Mouse (Mus musculus) heart, adult 18-20 months (tissue): Measurements from ENCODE around the gene Cdkl3. TPM values are rescaled to one million over a fixed set of nuclear protein-coding genes. Genes with fewer than 3 reads are reported as not detected.

Source experiments
- DNase-seq, 2 experiments: peaks; one replicate each; pipeline ENCODE4 v3.0.0; 2021 to 2022; ENCODE audit warnings: mixed read lengths in 1 of 2
- total RNA-seq, 2 experiments: library from RNA; stranded (reverse); gene quantifications; 2 replicates each; pipeline ENCODE4 v1.2.3; 2021

Cdkl3 gene
- total RNA-seq, 2 experiments from 2014 or later, result 3.6 to 5.1 TPM

GRCm38 (mm10) chr11:52011541-52011940 is 7.5 kb downstream of the Cdkl3 start:
- no peak for DNase-seq

DNA sequence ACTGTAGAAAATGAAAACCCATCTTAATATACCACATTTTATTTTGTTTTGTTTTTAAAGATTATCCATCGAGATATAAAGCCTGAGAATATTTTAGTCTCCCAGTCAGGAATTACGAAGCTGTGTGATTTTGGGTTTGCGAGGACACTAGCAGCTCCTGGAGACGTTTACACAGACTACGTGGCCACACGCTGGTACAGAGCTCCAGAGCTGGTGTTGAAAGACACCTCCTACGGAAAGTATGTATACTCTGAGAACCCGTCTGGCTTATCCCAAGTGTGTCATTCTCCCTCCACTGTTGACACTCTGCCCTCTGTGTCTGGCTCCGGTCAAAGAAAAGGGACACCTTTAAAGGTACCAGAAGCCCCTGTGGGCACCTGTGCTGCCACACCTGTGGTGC is 14.2 kb downstream of the Cdkl3 start:
- no peak for DNase-seq

- no peak for DNase-seq
These were observed 28.3 kb downstream of the Cdkl3 start for GRCm38 (mm10) chr11:52032356-52032755.

DNA sequence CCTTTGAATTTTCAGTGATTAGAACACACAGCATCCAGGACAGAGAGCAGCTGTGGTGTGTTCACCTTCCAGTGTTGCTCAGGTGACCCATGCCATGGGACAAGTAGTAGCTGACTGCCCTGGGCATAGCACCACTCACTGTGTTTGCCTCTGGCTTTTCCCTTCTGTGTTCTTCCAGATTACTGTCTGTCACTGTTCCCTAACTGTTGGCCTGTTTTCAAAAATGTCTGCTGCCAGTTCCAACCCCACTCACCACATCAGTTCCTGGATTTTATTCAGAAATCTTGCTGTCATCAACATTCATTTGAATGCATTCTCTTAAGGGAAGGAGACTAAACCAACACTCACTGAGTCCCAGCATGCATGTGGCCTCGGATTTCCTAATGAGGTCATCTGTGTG is 29.9 kb downstream of the Cdkl3 start:
- DNase-seq, result peak in 1 of 2 experiments; percentile 8

GRCm38 (mm10) chr11:52035905-52036304 is 31.9 kb downstream of the Cdkl3 start:
- DNase-seq, result no peak

GRCm38 (mm10) chr11:52037659-52038058 is 33.6 kb downstream of the Cdkl3 start:
- DNase-seq, result no peak

DNA sequence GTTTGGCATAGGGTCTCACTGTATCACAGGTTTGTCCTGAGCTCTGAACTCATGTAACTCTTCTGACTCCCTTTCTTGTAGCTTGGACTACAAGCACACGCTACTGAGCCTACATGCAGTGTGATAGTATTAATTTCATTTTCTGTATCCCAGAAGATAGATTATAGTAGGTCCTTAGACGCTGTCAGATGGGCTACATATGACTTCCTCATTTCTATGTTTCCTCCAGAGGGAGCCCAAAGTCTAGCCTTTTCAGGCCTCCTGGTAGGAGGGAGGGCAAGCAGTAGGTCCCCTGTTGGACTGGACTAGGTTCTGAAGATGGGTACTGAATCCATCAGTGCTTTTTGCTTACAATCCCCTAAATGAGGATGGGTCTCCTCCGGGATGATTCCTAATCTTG is 39.2 kb downstream of the Cdkl3 start:
- DNase-seq, result peak in 1 of 2 experiments; percentile 17

DNA sequence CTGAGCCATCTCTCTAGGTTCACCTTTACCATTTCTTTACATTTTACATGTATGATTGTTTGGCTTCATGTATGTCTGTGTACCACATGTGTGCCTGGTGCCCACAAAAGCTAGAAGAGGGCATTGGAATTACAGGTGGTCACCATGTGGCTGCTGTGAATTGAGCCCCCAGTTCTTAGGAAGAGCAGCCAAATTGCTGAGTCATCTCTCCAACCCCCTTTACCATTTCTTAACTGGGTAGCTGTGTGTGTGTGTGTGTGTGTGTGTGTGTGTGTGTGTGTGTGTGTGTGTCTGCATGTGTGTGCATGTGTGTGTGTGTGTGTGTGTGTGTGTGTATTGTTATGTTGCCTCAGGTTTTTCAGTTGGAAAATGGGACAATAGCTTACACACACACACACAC is 40.1 kb downstream of the Cdkl3 start:
- no peak for DNase-seq

DNA sequence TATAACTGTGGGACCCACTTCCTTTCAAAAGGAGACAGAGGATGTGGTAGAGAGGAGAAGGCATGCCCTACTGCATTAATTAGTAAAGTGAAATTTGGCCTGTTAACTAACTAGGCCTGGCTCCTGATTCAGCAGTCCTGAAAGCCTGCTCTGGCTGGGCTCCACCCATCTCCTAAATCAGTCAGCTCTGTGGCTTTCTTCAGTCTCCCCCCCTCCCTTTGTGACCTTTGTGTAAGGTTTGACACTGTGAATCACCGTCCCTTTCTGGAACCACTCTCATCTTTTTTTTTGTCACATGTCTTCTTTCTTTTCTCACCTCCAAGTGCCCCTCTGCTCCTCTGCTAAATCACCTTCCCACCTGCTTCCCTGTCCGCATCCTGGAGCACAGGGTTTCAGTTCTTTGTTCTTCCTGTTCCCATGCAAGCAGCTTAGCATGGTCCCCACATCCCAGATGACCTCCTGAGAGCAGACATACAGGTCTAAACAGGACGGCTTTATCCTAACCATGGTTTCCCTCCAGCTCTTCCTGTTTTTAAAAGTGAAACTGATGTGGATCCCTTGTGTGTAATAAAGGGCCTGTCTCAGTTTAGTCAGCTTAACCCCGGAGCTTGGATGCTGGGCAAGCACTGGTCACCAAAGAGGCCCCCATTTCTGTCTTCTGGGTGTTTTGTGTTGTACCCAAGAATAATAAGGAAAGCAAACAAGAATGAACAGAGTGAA is 42.6 kb downstream of the Cdkl3 start:
- DNase-seq, result peak in 1 of 2 experiments; percentile 27

GRCm38 (mm10) chr11:52053371-52053770 is 49.4 kb downstream of the Cdkl3 start:
- peak; percentile 14 to 27 for DNase-seq

DNA sequence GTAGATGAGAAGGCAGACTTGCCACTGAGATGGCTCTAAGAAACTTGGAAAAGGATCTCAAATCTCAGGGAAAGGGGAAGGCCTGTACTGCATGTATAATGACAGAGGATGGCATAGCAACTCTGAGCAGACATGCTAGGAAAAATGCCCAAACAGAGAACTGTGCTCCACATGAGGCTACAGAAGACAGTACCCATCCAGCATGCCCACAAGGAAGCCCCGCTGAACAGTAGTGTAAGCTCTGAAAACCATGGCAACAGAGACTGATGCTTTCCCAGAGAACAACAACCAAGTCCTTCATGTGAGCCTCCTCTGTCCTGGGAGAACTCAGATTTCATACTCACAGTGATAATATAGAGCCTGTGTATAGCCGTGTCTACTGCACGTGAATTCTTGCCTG is 50.7 kb downstream of the Cdkl3 start:
- no peak for DNase-seq

DNA sequence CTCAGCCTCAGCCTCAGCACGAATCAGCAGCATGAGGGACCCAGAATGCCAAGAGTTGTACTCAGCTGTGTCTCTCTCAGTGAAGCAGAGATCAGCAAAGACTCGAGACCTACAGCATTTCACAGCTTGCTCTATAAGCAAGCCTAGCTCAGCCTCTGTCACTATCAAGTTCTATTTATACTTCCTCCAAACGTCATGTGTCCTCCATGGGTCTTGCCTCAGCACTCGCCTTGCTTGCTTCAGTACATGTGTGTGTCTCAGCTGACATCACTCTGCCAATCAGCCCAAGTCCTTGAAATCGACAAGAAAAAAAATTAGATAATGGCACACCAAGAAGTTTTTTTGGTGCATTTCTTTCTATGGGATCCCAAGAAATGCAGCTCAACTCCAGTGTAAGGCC is 52.2 kb downstream of the Cdkl3 start:
- no peak for DNase-seq

- no peak for DNase-seq
These were observed 55.0 kb downstream of the Cdkl3 start for GRCm38 (mm10) chr11:52059001-52059400.

DNA sequence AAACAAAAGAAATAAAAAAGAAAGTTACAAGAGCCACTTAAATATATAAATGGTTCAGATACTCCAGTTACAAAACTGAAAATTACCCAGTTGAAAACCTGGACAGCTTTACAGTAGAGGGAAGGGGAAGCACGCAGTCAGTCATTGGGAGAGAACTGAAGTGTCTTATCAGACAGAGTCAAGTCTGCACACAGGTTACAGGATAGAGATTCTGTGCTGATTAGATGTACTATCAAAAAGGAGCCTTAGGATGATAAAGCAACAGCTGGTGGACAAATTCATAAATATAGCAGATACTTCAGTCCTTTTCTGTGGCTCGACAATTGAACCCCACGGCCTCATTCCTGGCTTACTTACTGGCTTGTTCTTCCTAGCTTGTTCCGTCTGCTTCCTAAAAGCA is 56.3 kb downstream of the Cdkl3 start:
- DNase-seq, result no peak

DNA sequence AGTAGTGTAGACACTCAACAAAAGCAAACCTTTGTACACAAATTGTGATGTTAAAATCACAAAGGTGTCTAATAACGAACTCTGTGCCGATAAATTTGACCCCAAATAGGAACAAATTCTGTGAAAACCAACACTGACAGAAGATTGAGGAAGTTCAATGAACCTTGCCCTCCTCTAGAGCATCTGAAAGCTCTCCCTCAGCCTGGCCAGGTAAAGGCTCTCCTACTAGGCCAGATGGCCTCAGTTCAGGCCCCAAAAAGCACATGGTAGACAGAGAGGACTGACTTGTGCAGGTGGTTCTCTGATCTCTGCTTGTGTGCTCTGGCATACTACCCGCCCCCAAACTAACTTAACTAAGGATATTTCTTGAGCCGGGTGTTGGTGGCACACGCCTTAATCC is 58.4 kb downstream of the Cdkl3 start:
- no peak for DNase-seq

DNA sequence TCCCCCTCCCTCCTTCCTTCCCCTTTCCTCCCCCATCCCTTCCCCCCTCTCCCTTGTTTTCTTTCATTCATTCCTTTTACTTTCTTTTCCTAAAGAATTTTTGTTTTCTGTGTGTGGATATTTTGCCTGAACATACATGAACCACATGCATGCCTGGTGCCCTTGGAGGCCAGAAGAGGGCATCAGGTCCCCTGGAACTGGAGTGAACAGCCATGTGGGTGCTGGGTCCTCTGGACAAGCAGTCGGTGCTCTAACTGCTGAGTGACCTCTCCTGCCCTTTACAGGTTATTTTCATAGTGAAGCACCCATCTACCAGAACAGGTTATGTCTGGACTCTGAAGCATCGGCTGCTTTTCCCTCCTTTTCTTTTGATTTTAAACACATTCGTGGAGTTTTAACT is 60.4 kb downstream of the Cdkl3 start:
- peak in 1 of 2 experiments; percentile 27 for DNase-seq

GRCm38 (mm10) chr11:52065841-52066240 is 61.8 kb downstream of the Cdkl3 start:
- no peak for DNase-seq

DNA sequence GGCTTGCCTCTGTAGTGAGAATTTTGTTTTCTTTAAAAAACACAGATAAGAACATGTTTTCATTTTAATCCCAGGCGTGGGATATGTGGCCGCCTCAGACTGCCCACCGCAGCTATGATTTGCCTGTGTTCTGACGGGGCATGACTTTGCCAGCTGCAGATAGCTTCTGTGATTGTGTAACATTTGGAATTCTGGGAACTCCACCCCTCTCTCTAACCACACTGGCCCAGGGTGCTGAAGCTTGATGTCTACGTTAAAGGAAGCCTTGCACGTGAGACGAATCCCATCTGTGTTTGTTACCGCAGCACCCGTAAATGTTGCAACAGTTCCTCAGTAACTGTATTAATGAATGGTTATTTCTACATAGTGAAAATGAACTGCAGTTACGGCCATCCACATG is 67.7 kb downstream of the Cdkl3 start:
- DNase-seq, result peak; percentile 41 to 64

- no peak for DNase-seq
These were observed 69.6 kb downstream of the Cdkl3 start for GRCm38 (mm10) chr11:52073528-52074170.

DNA sequence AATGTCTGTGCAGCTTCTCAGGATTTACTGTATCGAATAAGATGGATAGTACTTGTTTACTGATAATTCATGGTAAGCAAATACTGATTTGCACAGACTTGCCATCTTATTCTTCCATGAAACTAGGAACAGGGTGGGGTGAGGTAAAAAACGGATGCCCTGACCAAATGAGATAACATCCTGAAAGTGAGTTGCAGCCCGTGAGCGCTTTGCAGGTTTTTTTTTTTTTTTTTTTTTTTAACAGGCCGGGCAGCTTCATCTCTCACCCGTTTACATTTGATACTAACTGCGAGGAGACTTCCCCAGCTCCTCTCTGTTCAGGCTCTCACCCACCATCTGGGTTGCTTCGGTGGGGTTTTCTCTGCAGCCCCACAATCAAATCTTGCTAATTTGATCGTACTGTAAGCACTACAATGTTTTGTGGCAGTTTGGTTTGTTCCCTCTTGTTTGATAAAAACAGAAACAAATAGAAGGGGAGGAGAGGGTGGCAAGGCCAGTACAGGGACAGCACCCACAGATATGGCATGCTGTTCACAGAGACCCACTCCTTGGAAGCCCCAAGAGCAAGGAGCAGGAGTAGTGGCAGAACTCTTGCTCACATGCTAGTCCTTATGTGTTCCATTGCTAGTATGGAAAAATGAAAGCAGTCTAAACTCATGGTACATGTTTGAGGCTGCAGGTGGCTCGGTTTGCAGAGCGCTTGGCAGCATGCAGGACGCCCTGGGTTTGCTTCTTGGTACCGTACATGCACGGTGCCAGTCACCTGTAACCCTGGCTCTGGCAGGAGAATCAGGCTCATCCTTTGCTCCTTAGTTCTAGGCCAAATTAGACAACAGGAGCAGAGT is 70.8 kb downstream of the Cdkl3 start:
- DNase-seq, result no peak

- DNase-seq, result no peak
These were observed 72.0 kb downstream of the Cdkl3 start for GRCm38 (mm10) chr11:52075794-52076633.

GRCm38 (mm10) chr11:52076742-52077352 is 72.8 kb downstream of the Cdkl3 start:
- DNase-seq, result no peak
